Mouse (Mus musculus) CD4-positive helper T cell, adult 2 months (primary cell): ENCODE measurements around the gene Emg1.
A peak's percentile ranks its signal among the peaks of the same experiment; 100 is the strongest.
"Not testable (repeated sequence)": the region's sequence is repeated elsewhere in the genome, so short reads cannot be mapped to it uniquely, and the experiment has no call there.

Experiments used
- DNase-seq: peaks from one replicate; pipeline ENCODE4 v3.0.0-alpha.2; 2012; ENCODE audit warnings: low read depth, missing footprints, low spot score

Gene Emg1

DNA sequence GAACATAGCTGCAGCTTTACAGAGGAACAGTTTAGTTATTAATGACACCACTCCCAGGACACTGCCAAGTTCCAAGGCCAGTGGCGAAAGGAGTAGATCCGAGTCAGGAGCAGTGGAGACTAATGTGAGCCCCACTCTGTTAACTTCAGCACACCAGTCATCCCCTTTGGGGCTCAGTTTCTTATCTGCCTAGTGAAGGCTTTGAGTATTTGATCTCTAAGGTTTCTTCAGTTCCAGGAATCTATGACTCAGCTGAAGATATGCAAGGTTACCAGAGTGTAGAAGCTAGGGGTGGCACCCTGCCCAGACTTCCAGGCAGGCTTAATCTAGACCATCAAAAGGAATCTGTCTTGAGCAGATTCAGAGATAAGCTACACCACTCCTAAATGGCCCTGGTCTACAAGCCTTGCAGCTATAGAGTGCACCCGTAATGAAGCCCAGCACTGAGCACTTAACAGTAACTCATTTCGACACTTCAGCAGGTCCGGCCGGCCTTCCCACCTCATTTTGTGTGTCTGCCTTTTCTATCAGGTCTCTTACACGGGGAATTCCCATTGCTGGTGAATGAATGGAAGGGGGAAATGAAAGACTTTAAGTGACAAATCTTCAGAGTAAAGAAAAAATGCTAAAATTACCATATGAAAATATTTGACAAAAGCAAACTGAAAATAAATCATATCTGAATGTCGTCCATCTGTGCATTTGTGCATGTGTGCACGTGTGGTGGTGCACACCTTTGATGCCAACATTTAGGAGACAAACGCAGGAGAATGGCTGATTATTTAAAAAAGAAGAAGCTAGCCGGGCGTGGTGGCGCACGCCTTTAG, 28.2 kb downstream of the Emg1 start:
- peak; percentile 34 for DNase-seq

GRCm38 (mm10) chr6:124682291-124682690, 29.7 kb downstream of the Emg1 start:
- DNase-seq, result not testable (repeated sequence)

DNA sequence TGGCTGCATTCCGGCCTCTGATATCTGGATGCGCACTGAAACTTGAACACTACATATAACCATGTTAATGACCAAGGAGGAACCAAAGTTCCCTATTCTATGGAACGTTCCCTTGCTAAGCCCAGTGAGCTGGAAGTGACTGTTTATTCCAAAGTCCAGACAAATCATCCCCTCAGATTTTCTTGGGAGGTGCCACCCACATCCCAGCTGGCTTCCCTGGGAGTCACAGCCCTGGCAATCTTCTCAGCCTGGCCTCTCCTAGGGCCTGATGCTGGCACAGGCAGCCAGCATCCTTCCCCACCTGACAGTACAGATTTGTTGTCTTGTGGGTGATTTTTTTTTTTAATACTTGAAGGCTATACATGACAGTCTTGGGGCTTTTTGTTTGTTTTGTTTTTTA, 32.5 kb downstream of the Emg1 start:
- DNase-seq, result no peak

DNA sequence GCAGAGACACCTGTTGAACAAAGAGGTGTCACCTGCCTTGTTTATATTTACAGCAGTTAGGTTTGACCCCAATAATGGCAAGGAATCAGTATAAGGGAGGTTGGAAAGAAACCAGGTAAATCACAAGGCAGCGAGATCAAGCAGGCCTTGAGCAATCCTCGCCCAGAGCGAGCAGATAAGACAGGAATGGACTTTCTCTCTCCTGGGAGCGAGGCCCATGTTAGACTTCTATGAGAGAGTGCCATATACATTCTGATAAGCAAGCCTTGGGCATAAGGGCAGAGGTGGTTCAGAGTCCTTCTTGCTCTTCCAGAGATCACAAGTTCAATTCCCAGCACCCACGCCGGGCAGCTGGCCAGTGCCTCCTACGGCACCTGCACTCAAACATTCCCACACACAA, 33.2 kb downstream of the Emg1 start:
- no peak for DNase-seq

DNA sequence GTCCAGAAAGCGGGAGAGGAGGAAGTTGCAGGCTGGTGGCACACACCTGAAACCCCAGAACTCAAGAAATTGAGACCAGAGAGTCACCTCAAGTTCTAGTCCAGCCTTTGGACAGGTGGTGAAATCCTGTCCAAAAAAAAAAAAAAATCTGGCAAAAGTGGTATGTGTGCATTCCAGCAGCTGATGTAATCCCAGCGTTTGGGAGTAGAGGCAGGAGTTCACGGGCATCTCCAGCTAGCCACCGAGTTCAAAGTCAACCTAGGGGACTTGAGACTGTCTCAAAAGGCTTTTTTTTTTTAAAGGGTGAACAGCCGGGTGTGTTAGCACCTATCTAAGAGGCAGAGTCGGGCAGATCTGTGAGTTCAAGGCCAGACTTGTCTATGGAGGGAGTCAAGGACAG, 35.8 kb downstream of the Emg1 start:
- DNase-seq, result no peak

DNA sequence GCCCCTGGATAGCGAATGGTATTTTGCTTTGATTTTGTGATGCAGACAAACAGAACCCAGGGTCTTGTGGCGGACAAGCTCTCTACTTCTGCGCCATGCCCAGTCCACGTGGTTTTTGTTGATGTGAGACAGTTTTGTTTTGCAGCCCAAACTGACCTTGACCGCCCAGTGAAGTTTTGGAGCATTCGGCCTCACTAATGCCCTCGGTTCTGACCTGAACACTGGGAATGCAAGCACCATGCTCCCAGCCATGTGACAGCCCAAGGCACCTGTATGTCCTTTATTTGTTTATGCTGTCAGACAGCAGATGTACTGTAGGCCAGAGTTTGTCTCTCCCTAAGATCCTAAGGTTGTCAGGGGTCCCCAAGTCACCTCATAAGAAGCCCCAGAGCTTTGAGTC, 37.4 kb downstream of the Emg1 start:
- DNase-seq, result no peak

GRCm38 (mm10) chr6:124673619-124674018, 38.4 kb downstream of the Emg1 start:
- DNase-seq, result no peak

DNA sequence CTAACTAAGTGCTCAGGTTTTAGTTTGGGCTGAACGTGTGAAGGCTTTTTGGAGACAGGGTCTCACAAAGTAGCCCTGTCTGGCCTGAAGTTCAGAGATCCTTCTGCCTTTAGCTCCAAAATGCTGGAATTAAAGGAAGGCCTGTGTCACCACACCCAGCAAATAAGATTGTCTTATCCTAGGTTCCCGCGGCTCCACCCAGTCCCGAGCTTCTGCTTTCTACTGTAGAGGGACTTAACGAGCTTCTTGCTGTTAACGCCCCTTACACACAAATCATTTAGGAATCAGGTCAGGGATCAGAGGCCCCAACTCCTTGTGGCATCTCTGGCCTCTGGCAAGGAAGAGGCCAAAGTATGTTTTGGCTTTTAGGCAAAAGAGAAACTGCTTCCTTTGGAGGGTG, 39.9 kb downstream of the Emg1 start:
- no peak for DNase-seq

DNA sequence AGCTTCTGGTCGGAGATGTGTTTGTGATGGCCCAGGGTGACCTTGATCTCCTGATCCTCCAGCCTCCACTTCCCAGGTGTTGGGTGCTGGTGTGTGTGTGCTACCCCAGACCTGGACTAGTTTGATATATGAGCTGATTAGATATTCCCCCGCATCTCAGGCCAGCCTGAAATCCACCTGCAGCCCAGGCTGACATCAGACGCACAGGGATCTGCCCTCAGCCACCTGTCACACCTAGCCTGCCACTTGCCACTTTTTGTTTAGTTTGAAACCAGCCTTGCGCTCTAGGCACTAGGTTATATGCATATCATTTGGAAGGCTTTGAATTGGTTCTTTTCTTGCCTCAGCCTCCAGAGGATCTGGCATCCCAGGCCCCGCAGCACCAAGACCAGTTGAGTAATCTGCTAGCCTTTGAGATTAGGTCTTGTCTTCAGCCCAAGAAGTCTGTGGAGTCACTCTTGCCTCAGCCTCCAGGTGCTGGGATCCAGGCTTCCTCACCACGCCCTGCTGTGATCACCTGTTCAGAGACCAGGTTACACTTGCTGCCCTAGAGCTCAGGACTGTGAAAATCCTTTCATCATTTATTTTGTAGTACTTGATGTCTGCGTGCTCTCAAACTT, 41.6 kb downstream of the Emg1 start:
- no peak for DNase-seq

- no peak for DNase-seq
Measured at GRCm38 (mm10) chr6:124669234-124669859, 42.6 kb downstream of the Emg1 start.

DNA sequence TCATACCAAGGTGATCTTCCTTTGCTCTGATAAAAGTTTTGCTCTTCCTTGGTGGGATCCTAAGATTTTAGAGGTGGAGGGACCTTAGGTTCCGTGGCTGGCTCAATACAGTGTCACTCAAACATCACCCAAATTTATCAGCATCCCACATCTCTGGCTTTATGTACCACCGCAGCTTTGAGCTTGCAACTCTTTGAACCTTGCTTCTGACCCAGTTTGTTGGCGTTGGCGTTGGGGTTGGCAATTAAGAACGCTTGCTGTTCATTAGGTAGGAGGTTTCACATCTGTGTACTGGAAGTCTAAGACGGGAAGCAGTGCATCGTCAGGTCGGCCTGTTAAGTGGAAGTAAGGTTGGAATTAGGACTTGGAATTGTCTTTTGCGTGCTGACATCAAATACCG, 47.0 kb downstream of the Emg1 start:
- peak; percentile 43 for DNase-seq

- no peak for DNase-seq
Measured at GRCm38 (mm10) chr6:124664256-124664655, 47.7 kb downstream of the Emg1 start.

DNA sequence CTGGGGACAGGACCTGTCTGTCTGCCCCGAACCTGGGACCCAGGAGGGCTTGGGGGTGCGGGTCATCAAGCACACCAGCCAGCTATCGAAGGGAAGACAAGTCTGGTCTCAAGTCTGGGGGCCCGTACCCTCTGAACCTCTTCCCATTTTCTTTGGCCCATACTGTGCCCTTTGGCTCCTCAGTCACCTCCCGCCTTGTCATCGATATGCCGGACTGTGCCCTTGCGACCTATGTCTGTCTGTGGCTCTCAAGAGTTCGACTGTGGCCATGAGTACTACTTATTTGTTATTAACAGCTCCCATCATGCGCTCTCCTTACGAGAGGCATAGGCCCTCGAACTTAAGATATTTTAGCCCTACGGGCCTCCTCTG, 48.6 kb downstream of the Emg1 start:
- DNase-seq, result no peak

- peak; percentile 99 for DNase-seq
Measured at GRCm38 (mm10) chr6:124662477-124663423, 49.2 kb downstream of the Emg1 start, which contains the start of gene Lpcat3. TSS of gene Lpcat3 (plus strand) at chr6:124663027.

- no peak for DNase-seq
Measured at GRCm38 (mm10) chr6:124661995-124662394, 50.0 kb downstream of the Emg1 start.

DNA sequence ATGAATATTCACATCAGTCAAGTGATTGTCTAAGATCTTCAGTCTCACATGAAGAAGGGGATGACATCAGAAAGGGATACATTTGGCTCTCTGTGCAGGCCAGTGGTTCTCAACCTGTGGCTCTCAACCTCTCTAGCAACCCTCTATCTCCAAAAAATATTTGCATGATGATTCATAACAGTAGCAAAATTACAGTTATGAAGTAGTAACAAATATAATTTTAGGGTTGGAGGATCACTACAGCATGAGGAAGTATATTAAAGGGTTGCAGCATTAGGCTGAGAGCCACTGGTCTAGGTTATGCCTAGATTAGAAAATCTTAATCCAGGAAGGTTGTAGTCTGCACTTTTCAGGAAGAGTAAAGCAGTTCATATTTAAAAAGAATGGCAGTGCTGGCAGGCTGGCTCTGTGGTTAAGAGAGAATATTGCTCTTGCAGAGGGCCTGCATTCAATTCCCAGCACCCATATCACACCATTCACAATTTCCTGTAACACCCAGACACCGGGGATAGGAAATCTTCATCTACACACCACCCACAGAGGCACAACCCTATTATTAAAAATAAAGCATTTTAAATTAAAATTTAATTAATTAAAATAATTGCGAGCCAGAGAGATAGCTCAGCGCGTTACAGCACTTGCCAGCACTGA, 50.7 kb downstream of the Emg1 start:
- DNase-seq, result no peak

- DNase-seq, result no peak
Measured at GRCm38 (mm10) chr6:124658067-124658466, 53.9 kb downstream of the Emg1 start.

- no peak for DNase-seq
Measured at GRCm38 (mm10) chr6:124655893-124656292, 56.1 kb downstream of the Emg1 start.
